Mouse (Mus musculus): ENCODE results near the gene Mettl23.
A peak's percentile ranks its signal among the peaks of the same experiment; 100 is the strongest.
"Not testable (repeated sequence)": the region's sequence is repeated elsewhere in the genome, so short reads cannot be mapped to it uniquely, and the experiment has no call there.

The Mettl23 gene

GRCm38 (mm10) chr11:116880839-116881238 is 37.8 kb downstream of the Mettl23 start:
- DNase-seq (ENCODE audit: low spot score in 2 of 2), result no peak

- no peak for DNase-seq (ENCODE audit: low spot score in 2 of 2)
Measured at GRCm38 (mm10) chr11:116881440-116881839, 38.4 kb downstream of the Mettl23 start.

- DNase-seq (ENCODE audit: low spot score in 2 of 2), result no peak
Measured at GRCm38 (mm10) chr11:116882446-116882845, 39.4 kb downstream of the Mettl23 start.

GRCm38 (mm10) chr11:116884061-116884460 is 41.0 kb downstream of the Mettl23 start:
- DNase-seq (ENCODE audit: low spot score in 2 of 2), result no peak

- peak; percentile 67 to 74 for DNase-seq (ENCODE audit: low spot score in 2 of 2)
Measured at GRCm38 (mm10) chr11:116885275-116886151, 42.4 kb downstream of the Mettl23 start.

- no peak for DNase-seq (ENCODE audit: low spot score in 2 of 2)
Measured at GRCm38 (mm10) chr11:116887136-116887535, 44.1 kb downstream of the Mettl23 start.

- DNase-seq (ENCODE audit: low spot score in 2 of 2), result no peak
Measured at GRCm38 (mm10) chr11:116893532-116894442, 50.7 kb downstream of the Mettl23 start.

GRCm38 (mm10) chr11:116895402-116895801 is 52.3 kb downstream of the Mettl23 start:
- DNase-seq (ENCODE audit: low spot score in 2 of 2), result no peak

- no peak for DNase-seq (ENCODE audit: low spot score in 2 of 2)
Measured at GRCm38 (mm10) chr11:116899247-116899646, 56.2 kb downstream of the Mettl23 start.

GRCm38 (mm10) chr11:116902588-116902987 is 59.5 kb downstream of the Mettl23 start:
- DNase-seq (ENCODE audit: low spot score in 2 of 2), result not testable (repeated sequence)
